Mouse (Mus musculus) testis, postnatal 14 days (tissue): ENCODE data around the gene Mllt10.

ENCODE experiments used
- DNase-seq: peaks from one replicate; pipeline ENCODE4 v3.0.0; 2021; ENCODE audit warnings: low spot score

Gene Mllt10

DNA sequence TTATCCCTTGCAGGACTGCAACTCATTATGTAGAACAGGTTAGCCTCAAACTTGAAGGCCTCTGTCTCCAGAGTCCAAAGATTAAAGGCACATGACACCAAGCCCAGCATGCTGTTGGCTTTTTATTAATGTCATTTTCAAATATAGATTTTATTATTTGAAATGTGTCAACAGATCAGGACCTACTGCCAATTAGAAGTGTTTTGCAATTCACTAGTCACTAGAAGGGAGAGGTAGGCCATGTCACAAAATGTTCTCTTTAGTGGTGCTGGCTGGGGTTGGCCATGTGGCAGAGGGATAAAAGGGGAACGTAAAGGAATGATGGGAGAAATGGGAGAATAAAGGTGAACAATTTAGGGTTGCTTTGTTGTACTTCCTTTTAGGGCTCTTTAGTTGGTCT lies 38.8 kb downstream of the Mllt10 start:
- DNase-seq = no peak

GRCm38 (mm10) chr2:18094319-18094718 lies 39.3 kb downstream of the Mllt10 start:
- no peak for DNase-seq

DNA sequence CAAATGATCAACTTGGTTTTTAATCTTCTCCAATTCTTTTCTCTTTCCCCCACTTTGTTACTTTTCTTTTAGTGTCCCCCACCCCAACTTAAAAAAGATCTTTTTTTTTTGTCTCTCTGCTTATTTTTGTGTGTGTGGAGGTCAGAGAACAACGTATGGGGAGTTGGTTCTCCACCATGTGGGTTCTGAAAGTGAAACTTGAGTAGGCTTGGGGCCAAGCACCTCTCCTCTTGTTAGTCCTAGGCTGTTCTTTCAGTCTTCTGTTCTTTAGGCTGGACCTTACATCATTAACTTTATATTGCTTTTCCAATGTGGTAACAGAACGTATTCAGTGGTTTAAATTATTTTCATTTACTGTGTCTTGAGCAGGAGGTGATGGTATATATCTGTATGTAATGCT lies 40.8 kb downstream of the Mllt10 start:
- no peak for DNase-seq

DNA sequence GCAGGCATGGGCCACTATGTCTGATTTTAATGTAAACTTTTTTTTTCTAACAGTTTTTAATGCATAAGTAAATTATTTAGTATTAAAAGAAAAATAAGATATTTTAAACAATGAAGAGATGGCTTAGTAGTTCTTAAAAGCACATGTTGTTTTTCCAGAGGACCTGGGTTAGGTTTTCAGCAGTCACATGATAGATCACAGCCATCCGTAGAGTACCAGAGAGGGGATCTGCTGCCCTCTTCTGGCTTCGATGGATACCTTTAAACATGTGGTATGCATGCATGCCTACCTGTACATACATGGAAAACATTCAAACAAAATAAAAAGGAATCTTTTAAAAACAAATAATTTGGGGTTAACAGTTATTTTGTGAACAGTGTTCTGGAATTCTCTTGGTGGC lies 45.9 kb downstream of the Mllt10 start:
- DNase-seq = no peak

GRCm38 (mm10) chr2:18107561-18107960 lies 52.5 kb downstream of the Mllt10 start:
- no peak for DNase-seq

GRCm38 (mm10) chr2:18108214-18108613 lies 53.2 kb downstream of the Mllt10 start:
- DNase-seq = no peak

DNA sequence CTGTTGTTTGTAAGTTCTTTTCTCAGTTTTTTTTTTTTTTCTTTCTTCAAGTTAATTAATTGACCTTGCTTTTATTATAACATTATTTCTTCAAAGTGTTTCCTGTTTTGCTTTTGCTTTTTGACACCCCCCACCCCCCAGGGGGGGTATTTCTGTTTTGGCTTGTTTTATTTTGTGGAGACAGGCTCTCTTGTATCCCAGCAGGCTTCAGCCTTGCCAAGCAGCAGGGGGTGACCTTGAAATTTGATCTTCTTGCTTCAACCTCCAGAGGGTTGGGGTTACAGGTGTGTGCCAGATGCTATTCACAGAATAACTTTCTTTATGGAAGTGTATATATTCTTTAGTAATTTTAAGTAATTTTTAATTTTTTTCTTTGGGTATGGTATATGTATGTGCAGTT lies 56.4 kb downstream of the Mllt10 start:
- no peak for DNase-seq

DNA sequence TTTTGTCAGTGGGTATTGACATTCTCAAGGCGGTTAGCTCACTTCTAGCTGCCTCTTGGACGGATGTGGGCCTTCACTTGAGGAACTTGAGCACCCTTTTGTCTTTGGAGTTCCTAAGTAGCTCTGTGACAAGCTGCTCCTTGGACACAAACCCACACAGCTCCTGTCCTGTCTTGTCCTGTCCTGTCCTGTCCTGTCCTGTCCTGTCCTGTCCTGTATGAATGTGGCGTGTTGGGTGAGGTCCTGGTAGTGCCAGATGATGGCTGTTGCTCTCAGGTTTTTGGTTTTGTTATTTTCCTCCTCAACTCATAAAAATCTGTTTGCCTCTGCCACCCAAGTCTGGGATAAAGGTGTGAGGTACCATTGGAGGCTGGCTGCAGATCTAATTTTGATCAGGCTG lies 61.4 kb downstream of the Mllt10 start:
- no peak for DNase-seq

DNA sequence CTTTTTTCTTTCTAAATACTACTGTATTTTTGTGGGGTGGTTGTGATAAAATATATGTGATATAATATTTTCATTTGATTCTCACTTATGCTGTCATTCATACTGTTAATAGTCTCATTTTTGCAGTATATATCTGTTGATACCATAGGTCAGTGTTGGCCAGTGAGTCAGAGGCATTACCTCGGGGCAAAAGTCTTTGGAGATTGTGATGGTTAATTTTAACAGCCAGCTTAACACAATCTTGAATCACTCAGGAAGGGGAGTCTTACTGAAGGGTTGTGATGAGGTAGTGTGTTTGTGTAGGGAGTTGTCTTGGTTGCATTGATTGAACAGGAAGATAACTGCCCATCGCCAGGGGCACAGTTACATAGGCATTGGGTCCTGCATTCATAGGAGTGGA lies 83.1 kb downstream of the Mllt10 start:
- no peak for DNase-seq

DNA sequence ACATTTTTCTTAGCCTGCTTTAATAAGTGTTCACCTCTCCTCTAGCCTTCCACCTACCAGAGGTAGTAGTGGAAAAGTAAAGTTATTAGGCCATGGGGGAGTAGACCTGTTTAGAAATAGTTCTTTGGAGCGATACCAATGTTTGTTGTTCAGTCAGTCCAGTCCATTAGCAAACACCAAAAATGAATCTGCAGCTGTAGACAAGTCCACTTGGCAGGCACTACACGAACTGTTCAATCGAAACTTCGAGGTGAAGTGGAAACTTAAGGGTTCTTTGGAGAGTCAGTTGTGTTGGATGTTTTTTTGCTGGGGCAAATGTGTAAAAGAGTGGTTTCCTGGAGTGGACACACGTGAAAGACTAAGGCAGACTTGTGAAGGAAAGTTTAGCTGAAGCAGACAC lies 84.6 kb downstream of the Mllt10 start:
- DNase-seq = no peak

DNA sequence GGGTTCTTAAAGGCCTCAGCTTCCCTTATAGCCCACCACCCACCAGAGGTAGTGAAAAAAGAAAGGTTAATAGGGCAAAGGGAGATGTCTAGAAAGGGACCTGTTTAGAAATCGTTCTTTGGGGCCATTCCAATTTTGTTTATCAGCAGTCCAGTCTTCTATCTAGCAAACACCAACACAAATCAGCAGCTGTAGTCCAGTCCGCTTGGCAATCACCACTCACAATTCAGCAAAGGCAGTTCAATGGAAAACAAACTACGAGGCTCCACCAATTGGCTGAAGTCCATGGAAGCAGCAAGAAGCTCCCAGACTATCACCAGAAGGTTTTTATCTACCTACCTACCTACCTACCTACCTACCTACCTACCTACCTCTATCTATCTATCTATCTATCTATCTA lies 101.1 kb downstream of the Mllt10 start:
- DNase-seq = no peak

DNA sequence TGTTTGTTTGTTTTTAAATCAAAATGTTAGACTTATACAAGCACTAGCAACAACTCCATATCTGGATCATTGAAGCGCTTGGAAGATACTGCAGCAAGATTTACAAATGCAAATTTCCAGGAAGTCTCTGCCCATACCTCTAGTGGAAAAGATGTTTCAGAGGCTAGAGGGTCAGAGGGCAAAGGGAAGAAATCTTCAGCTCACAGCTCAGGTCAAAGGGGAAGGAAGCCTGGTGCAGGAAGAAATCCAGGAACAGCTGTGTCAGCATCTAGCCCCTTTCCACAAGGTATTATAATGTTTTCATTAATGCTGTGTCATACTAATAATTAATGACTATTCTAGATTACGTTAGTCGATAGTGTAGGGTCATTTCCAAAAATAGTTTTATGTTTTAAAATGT lies 104.4 kb downstream of the Mllt10 start:
- DNase-seq = no peak

DNA sequence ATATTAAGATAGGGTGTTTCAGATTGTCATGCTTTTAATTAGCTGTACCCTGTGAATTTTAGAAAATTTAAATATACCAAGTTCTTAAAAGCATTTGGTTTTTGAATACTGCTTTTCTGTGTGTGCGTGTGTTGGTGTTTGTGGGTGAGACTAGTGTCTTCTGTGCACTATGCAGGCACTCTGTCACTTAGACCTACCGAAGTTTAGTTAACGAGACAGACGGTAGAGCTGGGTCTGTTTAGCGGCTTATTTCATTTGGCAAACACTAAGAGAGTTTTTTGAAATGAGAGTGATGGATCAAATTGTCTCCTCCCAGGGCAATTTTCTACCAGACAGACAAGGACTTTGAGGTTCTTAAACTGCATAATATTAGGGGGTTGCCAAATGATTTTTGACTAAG lies 106.0 kb downstream of the Mllt10 start:
- DNase-seq = no peak

- DNase-seq = no peak
These were observed 110.5 kb downstream of the Mllt10 start for GRCm38 (mm10) chr2:18165511-18165910.

DNA sequence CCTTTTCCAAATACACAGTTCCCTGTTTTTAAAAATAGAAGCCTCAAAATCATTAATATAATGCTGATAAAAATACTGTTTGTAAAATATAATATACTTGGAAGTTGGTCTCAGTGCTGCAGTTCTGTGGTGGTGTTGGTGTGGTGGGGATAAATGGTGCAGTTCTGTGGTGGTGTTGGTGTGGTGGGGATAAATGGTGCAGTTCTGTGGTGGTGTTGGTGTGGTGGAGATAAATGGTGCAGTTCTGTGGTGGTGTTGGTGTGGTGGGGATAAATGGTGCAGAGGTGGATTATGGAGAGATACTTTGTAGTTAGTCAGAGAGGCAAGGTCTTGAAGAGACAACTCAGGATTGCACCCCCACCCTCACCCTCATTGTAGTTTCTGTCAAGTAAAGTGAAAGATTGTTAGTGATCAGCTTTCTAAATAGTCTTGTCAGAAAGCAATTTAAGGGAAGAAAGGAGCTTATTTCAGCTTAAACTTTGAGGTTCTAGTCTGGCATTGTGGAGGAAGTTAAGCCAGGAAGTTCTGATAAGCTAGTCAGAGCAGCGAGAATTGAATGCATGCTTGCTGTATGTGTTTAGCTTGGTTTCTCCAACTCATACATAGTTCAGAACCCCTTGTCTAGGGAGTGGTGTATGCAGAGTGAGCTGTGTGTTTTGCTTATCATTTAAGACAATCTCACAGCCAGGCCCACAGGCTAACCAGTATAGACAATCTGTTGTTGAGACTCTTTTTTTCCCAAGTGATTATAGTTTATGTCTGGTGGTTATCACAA lies 114.3 kb downstream of the Mllt10 start:
- DNase-seq = no peak

DNA sequence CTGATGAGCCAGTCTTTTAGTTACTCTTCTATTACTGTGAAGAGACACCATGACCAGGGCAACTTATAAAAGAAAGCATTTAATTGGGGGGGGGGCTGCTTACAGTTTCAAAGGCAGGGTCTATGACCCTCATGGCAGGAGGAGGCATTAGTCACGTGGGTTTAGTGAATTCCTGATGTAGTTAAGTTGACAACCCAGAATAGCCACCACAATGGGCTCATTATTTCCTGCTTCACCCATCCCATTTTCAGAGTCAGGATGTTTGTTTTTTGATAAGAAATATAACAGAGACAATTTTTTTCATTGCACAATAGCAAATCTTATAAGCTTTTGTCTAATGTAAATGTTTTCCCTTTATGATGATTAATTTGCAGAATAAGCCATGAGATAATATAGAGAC lies 120.2 kb downstream of the Mllt10 start:
- no peak for DNase-seq

- DNase-seq = no peak
These were observed 121.2 kb downstream of the Mllt10 start for GRCm38 (mm10) chr2:18176235-18176634.

DNA sequence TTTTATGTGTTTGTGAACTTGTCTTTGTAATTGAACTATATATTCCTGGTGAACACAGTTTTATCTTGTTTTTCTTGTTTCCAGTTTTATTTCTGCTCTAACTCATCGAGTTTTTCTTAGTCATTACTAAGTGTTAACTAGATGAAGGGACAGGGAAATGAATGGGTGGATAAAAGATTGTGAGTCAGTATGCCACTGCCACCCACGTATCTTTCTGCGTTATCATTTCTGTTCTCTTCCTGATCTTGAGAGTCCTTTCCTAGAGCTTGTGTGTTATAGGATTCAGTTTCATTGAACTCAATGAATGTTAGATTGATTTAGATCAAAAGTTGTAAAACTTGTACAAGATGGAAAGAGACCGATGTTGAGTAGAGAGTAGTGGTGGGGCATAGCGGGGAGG lies 125.3 kb downstream of the Mllt10 start:
- DNase-seq = no peak

GRCm38 (mm10) chr2:18181631-18182030 lies 126.6 kb downstream of the Mllt10 start:
- no peak for DNase-seq

DNA sequence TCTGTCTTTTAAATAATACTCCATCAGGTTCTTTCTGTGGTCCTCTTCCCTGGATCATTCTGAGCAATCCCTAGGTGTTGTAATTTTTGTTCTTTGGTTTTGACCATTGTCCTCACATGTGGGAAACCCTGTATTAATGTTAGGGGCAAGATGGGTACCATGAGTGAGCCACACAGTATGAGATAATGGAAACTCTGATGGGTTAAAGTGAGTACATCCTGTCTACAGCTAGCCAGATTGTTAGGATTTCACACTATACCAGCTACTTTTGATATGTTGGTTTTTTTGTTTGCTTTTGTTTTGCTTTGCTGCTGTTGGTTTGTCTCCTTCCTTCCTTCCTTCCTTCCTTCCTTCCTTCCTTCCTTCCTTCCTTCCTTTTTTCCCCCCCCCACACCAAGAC lies 128.0 kb downstream of the Mllt10 start:
- no peak for DNase-seq

DNA sequence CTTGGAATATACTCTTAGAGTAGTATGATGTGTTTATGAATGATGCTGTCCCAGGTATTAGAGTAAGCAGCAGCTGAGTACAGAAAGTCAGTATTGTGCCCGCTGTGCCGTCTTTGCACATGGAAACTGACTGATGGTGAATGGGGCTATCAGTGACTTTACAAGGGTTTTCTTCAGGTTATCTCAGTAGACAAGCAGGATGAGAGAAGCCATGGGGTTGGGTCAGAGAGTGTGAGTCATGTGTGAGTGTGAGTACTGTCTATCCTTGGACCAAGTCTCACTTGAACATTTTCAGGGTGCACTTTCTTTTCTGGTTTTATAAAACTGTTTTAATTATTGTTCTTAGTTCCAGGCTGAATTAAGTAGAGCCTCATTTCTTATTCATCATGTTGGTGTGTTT lies 133.3 kb downstream of the Mllt10 start:
- no peak for DNase-seq

DNA sequence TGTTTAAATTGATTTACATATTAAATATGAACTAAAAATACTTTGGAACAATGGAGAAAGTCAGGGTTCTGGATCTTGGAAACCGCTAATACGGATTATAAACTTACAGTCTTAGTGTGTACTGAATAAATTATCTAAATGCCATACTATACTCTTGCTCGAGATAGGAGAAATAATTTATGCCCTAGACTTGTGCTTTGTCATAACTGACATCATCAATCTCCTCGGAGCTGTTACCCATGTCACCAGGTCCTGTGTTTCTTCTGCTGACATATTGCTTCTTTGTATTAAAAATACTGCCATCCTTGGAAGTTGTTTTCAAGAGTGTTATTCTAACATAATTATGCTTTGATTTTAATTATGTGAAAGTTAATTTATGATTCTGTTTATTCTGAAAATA lies 140.2 kb downstream of the Mllt10 start:
- DNase-seq = no peak

DNA sequence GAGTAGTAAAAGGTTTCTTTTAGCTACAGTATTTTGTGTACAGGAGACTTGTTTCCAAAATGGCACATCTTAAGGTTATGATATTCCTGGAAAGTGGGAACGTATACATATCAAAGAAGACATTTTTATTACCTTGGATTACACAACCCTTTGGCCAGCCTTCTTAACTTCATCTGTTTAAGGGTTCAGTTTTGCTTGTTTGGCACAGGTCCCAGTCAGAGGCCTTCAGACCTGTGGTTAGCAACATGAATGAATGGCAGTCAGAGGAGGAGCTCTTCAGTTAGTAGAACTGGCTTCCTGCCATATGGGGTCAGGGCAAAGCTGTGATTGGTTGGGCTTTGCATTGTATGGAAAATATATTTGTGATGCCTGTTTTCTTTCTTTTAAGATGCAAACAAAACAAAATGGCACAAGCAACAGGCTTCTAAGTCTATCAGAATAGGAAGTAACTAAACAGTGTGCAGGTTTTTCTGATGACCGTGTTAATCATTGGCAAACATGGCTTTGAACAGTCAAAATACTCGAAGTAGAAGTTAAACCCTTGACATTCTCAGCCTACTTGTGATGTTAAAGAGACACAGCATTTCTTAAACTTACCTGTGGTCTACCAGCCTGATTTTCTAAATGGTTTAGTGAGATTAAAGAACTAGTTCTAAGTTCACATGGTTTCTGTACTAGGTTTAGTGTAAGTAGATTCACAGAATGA lies 140.8 kb downstream of the Mllt10 start:
- DNase-seq = no peak
